Mouse (Mus musculus) kidney, embryonic 16.5 days (tissue): ENCODE measurements around the gene Ube2m. TPM values are rescaled to one million over a fixed set of nuclear protein-coding genes. Genes with fewer than 3 reads are reported as not detected.

Experiments used
- ATAC-seq: fragments of 200-750 bp; cut with Nextera tagmentation; 2 replicates; pipeline ENCODE4 v1.8.0; 2017; ENCODE audit warnings: moderate TSS enrichment; ENCODE audit not compliant: low FRiP score, low TSS enrichment
- H3K27ac ChIP-seq: fragments of 300-500 bp; sonication (generic); 2 replicates; pipeline ENCODE4 v1.5.1; 2014; ENCODE audit warnings: low read length
- H3K27me3 ChIP-seq: fragments of 300-500 bp; sonication (generic); 2 replicates; pipeline ENCODE4 v1.6.1; 2014; ENCODE audit warnings: low read length, control low read depth, mixed read lengths; ENCODE audit not compliant: insufficient read depth
- H3K36me3 ChIP-seq: fragments of 300-500 bp; sonication (generic); 2 replicates; pipeline ENCODE4 v1.6.1; 2014; ENCODE audit warnings: low read length, control low read depth, mixed read lengths; ENCODE audit not compliant: insufficient read depth
- H3K4me1 ChIP-seq: fragments of 300-500 bp; sonication (generic); 2 replicates; pipeline ENCODE4 v1.6.1; 2014; ENCODE audit warnings: low read length, control low read depth, mixed read lengths; ENCODE audit not compliant: insufficient read depth
- H3K4me2 ChIP-seq: fragments of 300-500 bp; sonication (generic); replicated peaks from 2 replicates; pipeline ENCODE4 v1.6.1; 2014; ENCODE audit warnings: low read depth, low read length
- H3K4me3 ChIP-seq: fragments of 300-500 bp; sonication (generic); 2 replicates; pipeline ENCODE4 v1.5.1; 2014; ENCODE audit warnings: mild to moderate bottlenecking, low read length
- H3K9ac ChIP-seq: fragments of 300-500 bp; sonication (generic); replicated peaks from 2 replicates; pipeline ENCODE4 v1.6.1; 2014; ENCODE audit warnings: low read length
- H3K9me3 ChIP-seq: fragments of 300-500 bp; sonication (generic); 2 replicates; pipeline ENCODE4 v1.6.1; 2016; ENCODE audit warnings: low read length, control low read depth
- WGBS: fragments of 180-500 bp; shearing (Covaris S2); extraction: QIAGEN DNeasy Blood & Tissue Kit; methylation state at CpG from one replicate; pipeline ENCODE4 v1.1.7; 2014; 5-methylcytosine and 5-hydroxymethylcytosine counted together
- polyA plus RNA-seq: library from polyadenylated mRNA; unstranded; fragments of >200 nt; fragmentation: Nextera tagmentation; extraction: Ambion mirVana; gene quantifications from 2 replicates; pipeline ENCODE4 v1.2.1, GENCODE M21; 2015

The Ube2m gene
- polyA plus RNA-seq, 1 experiment from 2014 or later = 54.9 TPM

DNA sequence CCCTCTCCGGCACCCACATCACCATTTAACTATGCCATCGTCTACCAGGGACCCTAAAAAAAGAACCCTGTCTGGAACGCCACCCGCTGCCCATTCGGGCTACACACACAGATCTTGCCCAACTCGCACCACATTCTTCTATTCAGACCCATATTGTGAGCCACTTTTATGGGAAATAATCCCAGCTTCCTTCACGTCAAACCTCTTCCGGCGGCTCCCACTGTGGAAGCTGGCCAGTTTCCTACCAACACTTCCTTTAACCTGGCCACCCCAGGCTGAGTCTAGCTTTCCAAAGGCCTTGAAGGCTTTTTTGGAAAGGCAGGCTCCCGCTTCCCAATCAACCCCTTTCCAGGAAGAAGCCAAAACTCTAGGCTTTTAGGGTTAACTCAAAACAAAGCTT lies 31.5 kb downstream of the Ube2m start:
- no peak overlapping the region for H3K4me3 ChIP-seq
- peaks cover 28% of the 10 kb centered on the region for H3K36me3 ChIP-seq
- WGBS = 85% methylated on average over 10 of the region's 10 CpGs
- no peak overlapping the region for H3K9ac ChIP-seq
- peaks cover 31% of the 10 kb centered on the region for H3K4me1 ChIP-seq
- ATAC-seq = no peak
- H3K9me3 ChIP-seq = no peaks in the 10 kb centered on the region
- H3K4me2 ChIP-seq = no peak overlapping the region; the same call in 1 of the 2 replicates
- H3K27ac ChIP-seq = 0 out of 2 replicates have a peak overlapping the region, but pooled peaks have one; percentile 0
- H3K27me3 ChIP-seq = no peaks in the 10 kb centered on the region

DNA sequence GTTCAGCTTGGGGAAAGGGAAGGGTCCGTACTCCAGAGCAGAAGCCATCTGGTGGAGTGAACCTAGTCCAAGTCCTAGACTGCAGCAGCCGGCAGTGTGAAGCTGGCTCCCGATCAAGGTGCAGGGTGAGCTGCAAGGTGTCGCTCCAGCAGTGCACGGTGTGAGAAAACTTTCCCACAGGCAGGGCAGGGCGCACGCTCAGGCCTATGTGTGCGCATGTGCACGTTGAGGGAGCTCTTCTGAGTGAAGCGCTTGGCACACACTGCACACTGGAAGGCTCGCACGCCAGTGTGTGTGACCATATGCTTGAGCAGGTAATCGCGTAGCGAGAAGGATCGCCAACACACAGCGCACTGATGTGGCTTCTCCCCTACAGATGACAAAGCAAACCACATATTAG lies 32.1 kb downstream of the Ube2m start:
- Histone ChIP-seq H3K4me3 (no peak overlapping the region), H3K27me3 (no peaks in the 10 kb centered on the region), H3K27ac (no peak overlapping the region), H3K36me3 (peaks cover 28% of the 10 kb centered on the region), H3K9me3 (no peaks in the 10 kb centered on the region), H3K4me1 (peaks cover 31% of the 10 kb centered on the region), H3K9ac (no peak overlapping the region), H3K4me2 (no peak overlapping the region)
- ATAC-seq = no peak
- 91% methylated on average over 17 of the region's 17 CpGs for WGBS

GRCm38 (mm10) chr7:13003380-13003779 lies 34.7 kb downstream of the Ube2m start:
- no peak overlapping the region for H3K9ac ChIP-seq
- 83% methylated on average over 5 of the region's 5 CpGs for WGBS
- no peak overlapping the region for H3K4me3 ChIP-seq
- no peaks in the 10 kb centered on the region for H3K27me3 ChIP-seq
- H3K36me3 ChIP-seq = peaks cover 28% of the 10 kb centered on the region
- no peak overlapping the region for H3K4me2 ChIP-seq
- H3K27ac ChIP-seq = no peak overlapping the region
- H3K4me1 ChIP-seq = peaks cover 18% of the 10 kb centered on the region
- H3K9me3 ChIP-seq = no peaks in the 10 kb centered on the region
- ATAC-seq = no peak

DNA sequence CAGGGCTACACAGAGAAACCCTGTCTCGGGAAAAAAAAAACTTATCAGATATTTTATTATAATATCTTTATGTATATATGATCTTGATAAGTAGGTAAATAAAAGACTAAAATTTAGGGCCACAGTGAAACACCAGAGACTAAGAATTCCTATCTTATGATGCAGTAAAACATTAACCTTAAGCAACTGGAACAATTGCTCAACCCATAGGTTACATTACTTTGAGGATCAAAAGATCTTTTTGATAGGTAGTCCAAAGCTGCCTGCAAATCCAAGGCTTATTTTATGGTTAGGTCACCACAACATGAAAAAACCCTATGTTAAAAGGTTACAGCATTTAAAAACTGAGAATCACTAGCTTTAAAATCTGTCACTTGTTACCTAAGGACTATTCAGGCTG lies 36.5 kb downstream of the Ube2m start:
- 79% methylated on average over 1 of the region's 1 CpGs for WGBS
- Histone ChIP-seq H3K4me2 (no peak overlapping the region), H3K27me3 (no peaks in the 10 kb centered on the region)

GRCm38 (mm10) chr7:12998851-12999250 lies 39.2 kb downstream of the Ube2m start, which contains the start of gene Trim28:
Gene Trim28, plus strand, starts transcription at chr7:12999114.
- Histone ChIP-seq H3K4me2 (no peak within 1 kb of the TSS), H3K27me3 (no peaks in the 10 kb centered on the region), H3K27ac (no peak within 1 kb of the TSS), H3K4me1 (no peaks in the 10 kb centered on the region), H3K9ac (no peak within 1 kb of the TSS), H3K9me3 (no peaks in the 10 kb centered on the region), H3K4me3 (no peak within 1 kb of the TSS), H3K36me3 (no peaks in the 10 kb centered on the region)
- WGBS = 74% methylated on average over 3 of the region's 3 CpGs
- no peak for ATAC-seq

More for the DNA sequence above, 36.5 kb downstream of the Ube2m start:
- H3K36me3 ChIP-seq = peaks cover 16% of the 10 kb centered on the region
- no peak overlapping the region for H3K4me3 ChIP-seq
- ATAC-seq = no peak
- H3K9me3 ChIP-seq = no peaks in the 10 kb centered on the region
- H3K9ac ChIP-seq = no peak overlapping the region
- 0 out of 2 replicates have a peak, but pooled peaks cover under 1% of the 10 kb centered on the region for H3K4me1 ChIP-seq
- H3K27ac ChIP-seq = no peak overlapping the region

DNA sequence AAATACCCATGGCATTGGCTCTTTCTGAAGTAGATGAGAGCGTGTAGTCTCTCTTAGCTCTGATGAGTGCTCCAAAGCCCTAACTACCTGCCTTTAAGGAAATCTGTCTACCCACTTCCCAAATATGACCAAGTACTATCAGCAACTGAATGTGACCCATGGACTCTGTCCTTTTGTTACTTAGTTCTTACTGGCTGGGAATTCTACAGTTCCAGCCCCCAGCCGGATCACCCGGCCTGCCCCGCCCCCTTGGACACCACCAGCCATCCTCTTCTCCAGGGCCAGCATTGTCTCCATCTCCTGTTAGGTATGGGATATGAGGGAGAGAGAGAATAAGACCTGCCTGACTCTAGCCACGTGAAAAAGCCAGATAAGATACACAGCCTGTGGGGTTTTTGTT lies 40.0 kb downstream of the Ube2m start, which contains the start of gene Slc27a5:
Gene Slc27a5, minus strand, starts transcription at position 140 of the 400 bp plus-strand sequence.
- Histone ChIP-seq H3K9me3 (no peaks in the 10 kb centered on the region), H3K4me1 (no peaks in the 10 kb centered on the region), H3K27ac (no peak within 1 kb of the TSS), H3K27me3 (no peaks in the 10 kb centered on the region), H3K4me2 (no peak within 1 kb of the TSS), H3K9ac (no peak within 1 kb of the TSS), H3K36me3 (no peaks in the 10 kb centered on the region), H3K4me3 (no peak within 1 kb of the TSS)
- 69% methylated on average over 5 of the region's 5 CpGs for WGBS
- ATAC-seq = no peak

DNA sequence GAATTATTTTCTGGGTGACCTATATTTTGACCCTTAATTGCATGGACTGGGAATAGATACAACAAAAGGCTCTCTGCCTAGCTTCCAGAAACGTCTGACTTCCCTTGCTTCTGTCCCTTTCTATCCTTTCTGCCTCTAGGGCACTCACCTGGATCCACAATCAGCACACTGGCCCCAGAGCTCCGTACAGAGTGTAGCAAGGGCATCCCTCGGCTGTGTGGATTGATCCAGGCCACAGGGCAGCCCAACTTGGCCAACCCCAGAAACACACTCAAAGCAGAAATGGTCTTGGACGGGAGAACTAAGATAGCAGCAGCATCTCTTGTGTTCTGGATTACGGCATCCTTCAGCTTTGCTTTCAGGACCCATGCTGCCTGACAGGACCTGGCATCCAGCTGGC lies 40.8 kb downstream of the Ube2m start:
- Histone ChIP-seq H3K36me3 (no peaks in the 10 kb centered on the region), H3K4me3 (no peak overlapping the region), H3K4me2 (no peak overlapping the region), H3K27me3 (no peaks in the 10 kb centered on the region), H3K9ac (no peak overlapping the region), H3K4me1 (no peaks in the 10 kb centered on the region), H3K9me3 (no peaks in the 10 kb centered on the region), H3K27ac (no peak overlapping the region)
- 69% methylated on average over 5 of the region's 5 CpGs for WGBS
- no peak for ATAC-seq

DNA sequence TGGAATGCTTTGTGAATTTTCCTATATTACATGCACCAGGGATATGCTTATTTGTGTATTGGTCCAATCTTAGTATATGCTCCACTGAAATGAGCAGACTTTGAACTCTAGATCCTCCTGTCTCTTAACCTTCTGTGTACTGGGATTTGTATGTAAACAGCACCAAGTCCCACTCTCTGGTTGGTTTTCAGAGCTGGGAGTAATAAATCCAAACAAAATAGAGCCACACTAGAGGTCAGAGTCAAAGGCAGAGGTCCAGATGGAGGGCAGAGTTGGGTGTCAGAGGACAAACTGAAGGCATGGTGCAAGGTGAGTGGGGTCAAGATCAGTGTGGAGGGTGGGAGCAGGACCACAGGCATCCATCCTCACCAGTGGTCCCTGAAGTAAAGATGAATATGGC lies 42.2 kb downstream of the Ube2m start:
- Histone ChIP-seq H3K27ac (no peak overlapping the region), H3K9ac (no peak overlapping the region), H3K36me3 (no peaks in the 10 kb centered on the region), H3K4me1 (no peaks in the 10 kb centered on the region), H3K4me3 (no peak overlapping the region), H3K27me3 (no peaks in the 10 kb centered on the region), H3K4me2 (no peak overlapping the region), H3K9me3 (no peaks in the 10 kb centered on the region)
- ATAC-seq = no peak

DNA sequence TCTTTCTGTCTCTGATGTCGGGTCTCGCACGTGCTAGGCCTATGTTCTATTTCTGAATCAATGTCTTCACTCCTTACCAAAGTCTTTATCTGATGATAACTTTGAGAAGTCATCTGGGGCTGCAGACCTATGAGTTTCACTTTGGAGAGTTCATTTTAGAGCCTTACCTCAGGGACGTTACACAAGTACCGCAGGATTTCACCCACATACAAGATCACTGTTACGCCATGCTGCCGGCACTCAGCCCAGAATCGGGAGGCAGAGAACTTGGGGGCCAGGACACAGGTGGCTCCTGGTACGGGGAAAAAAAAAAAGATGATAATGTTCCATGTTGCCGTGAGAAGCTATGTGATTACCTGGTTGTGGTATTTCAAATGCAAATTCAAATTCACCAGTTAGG lies 44.9 kb downstream of the Ube2m start:
- H3K4me1 ChIP-seq = no peaks in the 10 kb centered on the region
- H3K9me3 ChIP-seq = no peaks in the 10 kb centered on the region
- ATAC-seq = no peak
- H3K9ac ChIP-seq = no peak overlapping the region
- no peak overlapping the region for H3K4me2 ChIP-seq
- no peak overlapping the region for H3K4me3 ChIP-seq
- WGBS = 87% methylated on average over 10 of the region's 10 CpGs
- H3K27ac ChIP-seq = no peak overlapping the region
- H3K27me3 ChIP-seq = no peaks in the 10 kb centered on the region
- H3K36me3 ChIP-seq = no peaks in the 10 kb centered on the region

- Histone ChIP-seq H3K27ac (no peak overlapping the region), H3K4me3 (no peak overlapping the region), H3K4me2 (no peak overlapping the region), H3K9ac (no peak overlapping the region), H3K9me3 (no peaks in the 10 kb centered on the region), H3K4me1 (no peaks in the 10 kb centered on the region), H3K27me3 (no peaks in the 10 kb centered on the region), H3K36me3 (no peaks in the 10 kb centered on the region)
- WGBS = 2% methylated on average over 3 of the region's 3 CpGs
- no peak for ATAC-seq
Observed at GRCm38 (mm10) chr7:12992222-12992621, 45.9 kb downstream of the Ube2m start.
